Mouse (Mus musculus) testis, postnatal 10 days (tissue): ENCODE measurements around the gene Mdm2.

ENCODE experiments used
- DNase-seq: peaks from one replicate; pipeline ENCODE4 v3.0.0; 2021; ENCODE audit warnings: low spot score

Gene Mdm2

DNA sequence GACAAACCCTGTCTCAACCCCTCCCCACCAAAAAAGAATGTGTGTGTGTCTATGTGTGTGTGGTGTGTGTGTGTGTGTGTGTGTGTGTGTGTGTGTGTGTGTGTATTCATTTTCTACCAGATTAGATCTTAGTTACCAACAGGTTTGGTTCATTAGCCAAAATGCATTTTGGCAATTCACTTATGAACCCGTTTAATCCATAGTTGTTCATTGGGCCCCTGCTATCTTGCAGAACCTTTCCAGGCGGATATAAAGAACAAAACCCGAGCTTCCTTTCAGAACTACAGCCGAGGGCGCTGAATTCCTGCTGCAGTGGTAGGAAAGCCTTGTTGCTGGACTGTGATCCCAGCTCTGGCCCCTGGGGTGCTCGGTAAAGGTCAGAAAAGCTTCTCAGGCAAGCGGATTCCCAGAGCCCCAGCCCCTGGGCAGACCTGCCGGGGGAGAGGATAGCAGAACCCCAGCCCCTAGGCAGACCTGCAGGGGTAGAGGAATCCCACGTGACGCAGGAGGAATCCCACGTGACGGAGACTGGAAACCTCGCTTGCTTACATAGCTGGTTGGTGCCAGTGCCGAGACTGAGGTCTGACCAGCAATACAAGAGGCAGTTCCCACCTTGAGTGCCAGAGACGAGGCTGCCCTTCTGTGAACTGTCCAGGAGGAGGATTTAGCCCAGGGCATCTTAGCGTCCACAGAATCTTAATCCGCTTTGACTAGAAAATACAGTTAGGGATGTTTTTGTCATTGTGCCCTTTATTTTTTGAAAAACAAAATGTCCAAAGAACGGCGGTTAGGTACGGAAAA, 69.0 kb downstream of the Mdm2 start:
- DNase-seq, result no peak

DNA sequence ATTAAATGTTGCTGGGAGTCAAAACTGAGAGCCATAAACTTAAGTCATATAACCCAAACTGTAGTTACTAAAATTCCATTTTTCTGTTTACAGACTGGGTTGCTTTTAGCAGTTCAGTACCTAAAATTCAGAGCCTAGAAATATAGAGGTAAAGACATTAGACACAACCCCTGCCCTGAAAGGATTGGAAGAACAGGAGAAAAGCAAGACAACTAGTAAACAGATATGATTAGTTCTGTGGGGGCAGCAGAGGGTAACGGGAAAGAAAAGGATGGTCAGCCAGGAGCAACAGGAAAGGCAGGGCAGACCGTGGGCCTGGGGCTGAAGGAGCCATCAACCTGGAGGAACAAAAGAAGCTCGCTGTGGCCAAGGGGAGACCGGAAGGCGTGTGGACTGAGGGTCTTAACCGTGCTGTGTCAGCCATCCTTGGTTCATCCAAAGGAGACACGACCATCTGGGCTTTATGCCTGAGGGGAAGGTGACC, 69.9 kb downstream of the Mdm2 start:
- no peak for DNase-seq

DNA sequence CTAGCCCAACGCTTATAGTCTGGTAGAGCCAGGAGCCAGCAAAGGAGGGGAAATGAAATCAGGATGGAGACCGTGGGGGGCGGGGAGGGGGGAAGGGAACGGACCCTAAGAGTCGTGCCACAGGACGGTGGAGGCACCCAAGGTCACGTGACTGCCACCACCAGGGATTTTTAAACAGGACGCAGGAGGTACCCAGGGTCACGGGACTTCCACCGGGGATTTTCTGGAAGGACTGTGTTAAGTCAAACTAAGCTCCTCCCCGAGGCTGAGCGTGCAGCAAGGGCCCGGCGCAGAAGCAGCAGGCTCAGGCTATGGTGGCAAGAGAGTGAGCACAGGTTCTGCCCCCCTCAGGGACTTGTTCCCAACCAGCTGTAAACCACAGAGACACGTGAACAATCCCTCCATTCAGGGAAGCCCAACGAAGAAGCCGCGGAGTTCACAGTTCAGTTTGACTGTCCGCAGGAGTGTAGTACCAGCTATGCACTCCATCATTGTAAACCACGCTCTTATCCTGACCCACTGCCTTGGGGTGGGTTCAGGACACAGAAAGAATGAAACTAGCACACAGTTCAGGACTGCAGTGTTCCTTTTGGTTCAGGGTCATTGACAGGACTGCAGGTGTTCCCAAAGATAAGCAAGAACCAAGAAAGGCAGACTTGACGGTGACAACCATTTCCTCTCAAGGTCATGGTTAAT, 70.5 kb downstream of the Mdm2 start:
- no peak for DNase-seq

DNA sequence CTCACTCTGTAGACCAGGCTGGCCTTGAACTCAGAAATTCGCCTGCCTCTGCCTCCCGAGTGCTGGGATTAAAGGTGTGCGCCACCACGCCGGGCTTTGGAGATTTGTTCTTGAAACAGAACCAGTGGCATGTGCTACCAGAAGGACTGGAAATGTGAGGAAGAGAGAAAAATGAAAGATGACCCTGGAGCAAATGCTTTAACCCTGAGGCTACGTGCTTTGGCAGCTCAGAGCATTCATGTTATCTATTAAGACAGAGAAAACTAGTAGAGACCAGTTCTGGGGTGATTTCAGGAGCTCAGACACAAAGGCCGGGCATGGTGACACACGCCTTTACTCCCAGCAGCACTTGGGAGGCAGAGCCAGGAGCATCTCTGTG, 71.3 kb downstream of the Mdm2 start:
- DNase-seq, result no peak
